Mouse (Mus musculus): ENCODE results near the gene Rrnad1. TPM values are rescaled to one million over a fixed set of nuclear protein-coding genes. Genes with fewer than 3 reads are reported as not detected.

The Rrnad1 gene
- polyA plus RNA-seq, 1 experiment from 2014 or later = 22.4 TPM

- Histone ChIP-seq H3K27me3 (no peaks in the 10 kb centered on the region), H3K9ac (no peak overlapping the region), H3K4me3 (replicated peaks) (no peak overlapping the region), H3K4me1 (0 out of 2 replicates have a peak, but pooled peaks cover 3% of the 10 kb centered on the region), H3K36me3 (peaks cover 32% of the 10 kb centered on the region), H3K9me3 (replicated peaks) (no peaks in the 10 kb centered on the region), H3K27ac (replicated peaks) (no peak overlapping the region), H3K4me2 (replicated peaks) (no peak overlapping the region)
- WGBS = 96% methylated on average over 4 of the region's 4 CpGs
- ATAC-seq (ENCODE audit: insufficient number of reproducible peaks, low FRiP score, low TSS enrichment, low read depth) = no peak
These were observed 52.8 kb downstream of the Rrnad1 start for GRCm38 (mm10) chr3:87877730-87878129.

Other genes with a start within 250 kb of the Rrnad1 start
- 3.3 and 5.4 TPM in 2 replicates for gene Lrrc71, start 182.1 kb downstream of the Rrnad1 start, polyA plus RNA-seq (2015; fragmentation: Nextera tagmentation; extraction: Ambion mirVana)
- gene Ntrk1, start 135.6 kb downstream of the Rrnad1 start, polyA plus RNA-seq (2015; fragmentation: Nextera tagmentation; extraction: Ambion mirVana) = 4.2 and 4.9 TPM in 2 replicates
- gene Insrr, start 133.8 kb downstream of the Rrnad1 start, polyA plus RNA-seq (2015; fragmentation: Nextera tagmentation; extraction: Ambion mirVana) = 0.47 and 0.68 TPM in 2 replicates
- gene Pear1, start 106.4 kb downstream of the Rrnad1 start, polyA plus RNA-seq (2015; fragmentation: Nextera tagmentation; extraction: Ambion mirVana) = 24.4 and 27.4 TPM in 2 replicates
- 0.07 and 0.12 TPM in 2 replicates for gene Sh2d2a, start 84.0 kb downstream of the Rrnad1 start, polyA plus RNA-seq (2015; fragmentation: Nextera tagmentation; extraction: Ambion mirVana)
- 16.4 and 16.5 TPM in 2 replicates for gene Prcc, start 45.1 kb downstream of the Rrnad1 start, polyA plus RNA-seq (2015; fragmentation: Nextera tagmentation; extraction: Ambion mirVana)
- gene Hdgf, start 24.4 kb downstream of the Rrnad1 start, polyA plus RNA-seq (2015; fragmentation: Nextera tagmentation; extraction: Ambion mirVana) = 240 and 246 TPM in 2 replicates
- gene Mrpl24, start 11.2 kb downstream of the Rrnad1 start, polyA plus RNA-seq (2015; fragmentation: Nextera tagmentation; extraction: Ambion mirVana) = 75.4 and 78.9 TPM in 2 replicates
- 54.5 and 56.2 TPM in 2 replicates for gene Isg20l2, start 403 bp downstream of the Rrnad1 start, polyA plus RNA-seq (2015; fragmentation: Nextera tagmentation; extraction: Ambion mirVana)
- 200 and 206 TPM in 2 replicates for gene Crabp2, start 17.9 kb upstream of the Rrnad1 start, polyA plus RNA-seq (2015; fragmentation: Nextera tagmentation; extraction: Ambion mirVana)
- gene Nes, start 40.4 kb upstream of the Rrnad1 start, polyA plus RNA-seq (2015; fragmentation: Nextera tagmentation; extraction: Ambion mirVana) = 41.9 and 57.3 TPM in 2 replicates
- 0.38 and 0.61 TPM in 2 replicates for gene Bcan, start 69.5 kb upstream of the Rrnad1 start, polyA plus RNA-seq (2015; fragmentation: Nextera tagmentation; extraction: Ambion mirVana)
- gene Hapln2, start 96.9 kb upstream of the Rrnad1 start, polyA plus RNA-seq (2015; fragmentation: Nextera tagmentation; extraction: Ambion mirVana) = 0.31 and 0.35 TPM in 2 replicates
- gene Gpatch4, start 112.4 kb upstream of the Rrnad1 start, polyA plus RNA-seq (2015; fragmentation: Nextera tagmentation; extraction: Ambion mirVana) = 28.5 and 35.8 TPM in 2 replicates
- gene Naxe, start 127.8 kb upstream of the Rrnad1 start, polyA plus RNA-seq (2015; fragmentation: Nextera tagmentation; extraction: Ambion mirVana) = 196 and 197 TPM in 2 replicates
- gene Ttc24, start 147.6 kb upstream of the Rrnad1 start, polyA plus RNA-seq (2015; fragmentation: Nextera tagmentation; extraction: Ambion mirVana) = 0.35 and 0.52 TPM in 2 replicates
- gene Iqgap3, start 151.3 kb upstream of the Rrnad1 start, polyA plus RNA-seq (2015; fragmentation: Nextera tagmentation; extraction: Ambion mirVana) = 15.9 and 16.8 TPM in 2 replicates
- gene Mef2d, start 211.7 kb upstream of the Rrnad1 start, polyA plus RNA-seq (2015; fragmentation: Nextera tagmentation; extraction: Ambion mirVana) = 31.0 and 31.1 TPM in 2 replicates

Data from embryonic facial prominence, embryonic 15.5 days (tissue).